Mouse (Mus musculus) liver, adult 2 months (tissue): Measurements from ENCODE around the gene Trim44.

Experiments
- CTCF ChIP-seq: fragments of 200-500 bp; IDR thresholded peaks from 2 replicates; pipeline ENCODE4 v1.5.1; 2011; ENCODE audit warnings: low read depth, low read length, control low read depth
- POLR2A ChIP-seq: fragments of 200-500 bp; IDR thresholded peaks from 2 replicates; pipeline ENCODE4 v1.6.1; 2011; ENCODE audit warnings: low read length, control low read depth; ENCODE audit not compliant: insufficient read depth; ENCODE audit errors: extremely low read depth

- no peak for TF ChIP-seq CTCF
- no peak for TF ChIP-seq POLR2A
These were observed 47.5 kb upstream of the Trim44 start for GRCm38 (mm10) chr2:102455126-102455525.
